Comparison of ENCODE assay signal across 26 mouse cellular contexts in the genomic region with DNA sequence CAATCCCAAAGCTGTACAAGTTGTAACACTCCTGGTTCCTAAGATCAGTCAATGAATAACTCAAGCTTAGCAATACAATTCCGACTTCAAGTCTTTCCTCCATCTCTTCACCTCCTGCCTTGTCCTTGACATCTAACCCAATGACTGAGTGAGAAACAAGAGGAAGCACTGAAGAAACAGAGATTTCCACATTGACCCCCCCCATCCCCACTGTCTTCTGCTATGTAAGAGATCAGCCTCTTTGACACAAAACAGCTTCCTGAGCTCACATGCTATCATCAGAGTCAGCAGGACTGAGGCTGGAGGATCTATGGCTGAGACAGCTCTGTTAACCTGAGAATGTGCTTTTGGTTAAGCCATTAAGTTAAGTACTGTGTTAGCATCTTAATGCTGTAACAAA. TPM values are rescaled to one million over a fixed set of nuclear protein-coding genes. Genes with fewer than 3 reads are reported as not detected.
A peak's percentile ranks its signal among the peaks of the same experiment; 100 is the strongest.
DNase-seq lines count a peak whose midpoint lies in the region; ATAC-seq and TF ChIP-seq lines count a peak whose summit lies in the region.
"Had no signal": no experiment of that assay in that cellular context is flagged by ENCODE, and none has a peak within 500 bp of the region (broad histone marks: within the 10 kb centered on the region; RNA-seq: fewer than 3 reads in every experiment).

No protein-coding gene starts in this region.

- 39% methylated on average over 1 of the region's 1 CpGs for WGBS in kidney, adult 2 months
- 55% methylated on average over 1 of the region's 1 CpGs for WGBS in lung, postnatal 0 days

- H3K9me3 ChIP-seq in lung, postnatal 0 days (ENCODE audit: low read length) = no peaks in the 10 kb centered on the region
- H3K9me3 ChIP-seq: embryonic facial prominence, embryonic 12.5 days; forebrain, embryonic 15.5 days; heart, embryonic 13.5 days; hindbrain, embryonic 12.5 days had no signal

- no peak overlapping the region for H3K4me3 ChIP-seq in kidney, adult 2 months (ENCODE audit: insufficient read depth, low read depth, low read length)
- H3K4me3 ChIP-seq in lung, postnatal 0 days (ENCODE audit: low read depth, low read length) = no peak overlapping the region
- H3K4me3 ChIP-seq: embryonic facial prominence, embryonic 12.5 days; forebrain, embryonic 15.5 days; heart, embryonic 13.5 days; hindbrain, embryonic 12.5 days had no signal

- peak overlapping the region; percentile 71 for H3K27ac ChIP-seq in kidney, adult 2 months (ENCODE audit: insufficient read depth, low read depth, low read length)
- H3K27ac ChIP-seq in lung, postnatal 0 days (ENCODE audit: low read length) = no peak overlapping the region
- H3K27ac ChIP-seq: embryonic facial prominence, embryonic 12.5 days; forebrain, embryonic 15.5 days; heart, embryonic 13.5 days; hindbrain, embryonic 12.5 days had no signal

- no peak for ATAC-seq in lung, postnatal 0 days
- ATAC-seq in granulocyte monocyte progenitor cell, adult 5-6 weeks (replicated peaks; ENCODE audit: poor library complexity, severe bottlenecking) = peak; percentile 56
- ATAC-seq in monocyte, adult 5-6 weeks (replicated peaks; ENCODE audit: insufficient number of reproducible peaks, low FRiP score, low TSS enrichment, poor library complexity, severe bottlenecking) = no peak
- ATAC-seq: activated CD4-positive, CD25-positive, alpha-beta regulatory T cell, adult 4 months; forebrain, embryonic 15.5 days; hindbrain, embryonic 16.5 days; Patski had no signal

- peak; percentile 36 for DNase-seq in kidney, adult 2 months
- DNase-seq in kidney, adult 9 months = no peak
- peak; percentile 13 for DNase-seq in lung, postnatal 0 days (ENCODE audit: low spot score)
- no peak for DNase-seq in lung, postnatal 14 days
- no peak for DNase-seq in adrenal gland, postnatal 4 days (ENCODE audit: low spot score in 2 of 2)
- DNase-seq: adrenal gland, postnatal 25 days; cerebellum, adult 11-12 months; cerebellum, adult 9-10 months; cerebellum, postnatal 25 days; gastrocnemius, postnatal 36 days; heart, postnatal 4 days had no signal

- no peaks in the 10 kb centered on the region for H3K36me3 ChIP-seq in kidney, adult 2 months (ENCODE audit: control insufficient read depth, insufficient read depth, low read length)
- no peaks in the 10 kb centered on the region for H3K36me3 ChIP-seq in lung, postnatal 0 days (ENCODE audit: insufficient read depth, low read length)
- H3K36me3 ChIP-seq: embryonic facial prominence, embryonic 12.5 days; forebrain, embryonic 15.5 days; heart, embryonic 13.5 days; hindbrain, embryonic 12.5 days had no signal

- H3K4me2 ChIP-seq in lung, postnatal 0 days (replicated peaks; ENCODE audit: low read depth, low read length) = no peak overlapping the region
- H3K4me2 ChIP-seq: embryonic facial prominence, embryonic 12.5 days; forebrain, embryonic 15.5 days; heart, embryonic 13.5 days; hindbrain, embryonic 12.5 days had no signal

- no peak overlapping the region for H3K9ac ChIP-seq in lung, postnatal 0 days (replicated peaks; ENCODE audit: low read depth)
- H3K9ac ChIP-seq: embryonic facial prominence, embryonic 12.5 days; forebrain, embryonic 15.5 days; heart, embryonic 13.5 days; hindbrain, embryonic 12.5 days had no signal

- TF ChIP-seq CTCF in kidney, adult 2 months (conservative IDR thresholded peaks at IDR 0.05; ENCODE audit: insufficient read depth, insufficient read length, low read depth, low read length) = no peak
- no peak for TF ChIP-seq CTCF in lung, postnatal 0 days (IDR thresholded peaks at IDR 0.05)

- H3K27me3 ChIP-seq in kidney, adult 2 months (replicated peaks; ENCODE audit: control insufficient read depth, insufficient read depth, low read length) = no peaks in the 10 kb centered on the region
- H3K27me3 ChIP-seq in lung, postnatal 0 days (replicated peaks; ENCODE audit: insufficient read depth, low read length) = no peaks in the 10 kb centered on the region
- H3K27me3 ChIP-seq: embryonic facial prominence, embryonic 12.5 days; forebrain, embryonic 15.5 days; heart, embryonic 13.5 days; hindbrain, embryonic 12.5 days; Patski had no signal

- no peak for TF ChIP-seq EP300 in lung, postnatal 0 days (IDR thresholded peaks at IDR 0.05)

- peaks cover 21% of the 10 kb centered on the region for H3K4me1 ChIP-seq in kidney, adult 2 months (ENCODE audit: control insufficient read depth, insufficient read depth, low read length)
- H3K4me1 ChIP-seq in lung, postnatal 0 days (ENCODE audit: insufficient read depth, low read depth, low read length) = no peaks in the 10 kb centered on the region
- H3K4me1 ChIP-seq: embryonic facial prominence, embryonic 12.5 days; forebrain, embryonic 15.5 days; heart, embryonic 13.5 days; hindbrain, embryonic 12.5 days had no signal

- no peak for TF ChIP-seq POLR2A in kidney, adult 2 months (IDR thresholded peaks at IDR 0.05; ENCODE audit: low read depth, low read length)

RNA-seq across cellular contexts. Expression of a gene that starts 9.3 kb away (rescaled TPM):
- 183 and 285 TPM in 2 replicates for polyA plus RNA-seq in kidney, adult 2 months (2012; rRNA removed)
- polyA plus RNA-seq in lung, postnatal 0 days (2015; fragmentation: Nextera tagmentation; extraction: Ambion mirVana) = 2,427 and 2,513 TPM in 2 replicates
- 1,372 and 1,648 TPM in 2 replicates for total RNA-seq in granulocyte monocyte progenitor cell, adult 5-6 weeks (2014; fragmentation: Nextera tagmentation)
- 77.7 and 97.8 TPM in 2 replicates for total RNA-seq in granulocyte monocyte progenitor cell, adult 5-6 weeks (2017)
- 59.1 to 65.2 TPM (median 61.9 TPM) in 3 replicates for total RNA-seq in monocyte, adult 5-6 weeks (2017)
- total RNA-seq in adrenal gland, postnatal 4 days (2021) = 100 to 1,000 TPM; 223 to 236 TPM

RNA-seq across cellular contexts. Expression of a gene that starts 42.5 kb away (rescaled TPM):
- 0.34 and 0.47 TPM in 2 replicates for polyA plus RNA-seq in kidney, adult 2 months (2012; rRNA removed)
- polyA plus RNA-seq in lung, postnatal 0 days (2015; fragmentation: Nextera tagmentation; extraction: Ambion mirVana) = not detected in 2 replicates
- not detected in 2 replicates for total RNA-seq in granulocyte monocyte progenitor cell, adult 5-6 weeks (2014; fragmentation: Nextera tagmentation)
- not detected in 2 replicates for total RNA-seq in granulocyte monocyte progenitor cell, adult 5-6 weeks (2017)
- not detected in 3 replicates for total RNA-seq in monocyte, adult 5-6 weeks (2017)
- under 1 TPM in 1 of 2 experiments, not detected in 1; 0.22 TPM for total RNA-seq in adrenal gland, postnatal 4 days (2021)
- total RNA-seq: CH12.LX; gastrocnemius, adult 8-10 months; gastrocnemius, postnatal 36 days; heart, postnatal 4 days had no signal
- polyA plus RNA-seq: activated CD4-positive, CD25-positive, alpha-beta regulatory T cell, adult 4 months; brain, embryonic 14.5 days; cortical plate, adult 2 months; embryonic facial prominence, embryonic 12.5 days; forebrain, embryonic 11.5 days; forebrain, embryonic 15.5 days; heart, embryonic 13.5 days; heart, postnatal 0 days; hindbrain, embryonic 12.5 days; hindbrain, embryonic 16.5 days had no signal

RNA-seq across cellular contexts. Expression of a gene that starts 43.8 kb away (rescaled TPM):
- polyA plus RNA-seq in kidney, adult 2 months (2012; rRNA removed) = 83.6 and 104 TPM in 2 replicates
- polyA plus RNA-seq in lung, postnatal 0 days (2015; fragmentation: Nextera tagmentation; extraction: Ambion mirVana) = 395 and 447 TPM in 2 replicates
- total RNA-seq in granulocyte monocyte progenitor cell, adult 5-6 weeks (2014; fragmentation: Nextera tagmentation) = 146 and 257 TPM in 2 replicates
- 203 and 212 TPM in 2 replicates for total RNA-seq in granulocyte monocyte progenitor cell, adult 5-6 weeks (2017)
- total RNA-seq in monocyte, adult 5-6 weeks (2017) = 811 to 1,204 TPM (median 873 TPM) in 3 replicates
- total RNA-seq in adrenal gland, postnatal 4 days (2021) = 100 to 1,000 TPM; 198 to 205 TPM

Comparison
In these comparisons a context has a peak if more than half of its experiments do, and no peak if none do; other contexts are left out.
1. DNase-seq: peak in kidney, adult 2 months (single experiment) and lung, postnatal 0 days (single experiment); none in kidney, adult 9 months (single experiment), lung, postnatal 14 days (single experiment) and adrenal gland, postnatal 4 days (0 of 2).